ENCODE assay signal across 16 mouse cellular contexts in genomic region chr2:162614256-162614655, GRCm38 (mm10).
"Had no signal": no experiment of that assay in that cellular context is flagged by ENCODE, and none has a peak within 500 bp of the region (broad histone marks: within the 10 kb centered on the region; RNA-seq: fewer than 3 reads in every experiment).

No protein-coding gene starts in this region.

- H3K36me3 ChIP-seq: neural tube, embryonic 13.5 days; neural tube, embryonic 15.5 days; stomach, embryonic 15.5 days had no signal

- H3K27ac ChIP-seq: neural tube, embryonic 13.5 days; neural tube, embryonic 15.5 days; stomach, embryonic 15.5 days; stomach, postnatal 0 days had no signal

- H3K9me3 ChIP-seq: neural tube, embryonic 13.5 days; neural tube, embryonic 15.5 days; stomach, embryonic 15.5 days had no signal

- H3K4me1 ChIP-seq: neural tube, embryonic 13.5 days; stomach, embryonic 15.5 days had no signal

- H3K27me3 ChIP-seq: neural tube, embryonic 13.5 days; neural tube, embryonic 15.5 days; stomach, embryonic 15.5 days had no signal

- H3K4me2 ChIP-seq: neural tube, embryonic 13.5 days; neural tube, embryonic 15.5 days; stomach, embryonic 15.5 days had no signal

- H3K4me3 ChIP-seq: neural tube, embryonic 13.5 days; neural tube, embryonic 15.5 days; stomach, embryonic 15.5 days had no signal

- H3K9ac ChIP-seq: neural tube, embryonic 13.5 days; neural tube, embryonic 15.5 days; stomach, embryonic 15.5 days had no signal

- DNase-seq: retina, postnatal 1 day; right cerebral cortex, adult 18-20 months; right cerebral cortex, postnatal 14 days; right cerebral cortex, postnatal 25 days; right cerebral cortex, postnatal 4 days; spleen, adult 18-20 months; thymus, adult 18-20 months; thymus, adult 2 months; thymus, postnatal 14 days; thymus, postnatal 25 days; thymus, postnatal 36 days; thymus, postnatal 4 days had no signal
